Mouse (Mus musculus): Measurements from ENCODE around the gene Nell2.

Gene Nell2

GRCm38 (mm10) chr15:95231171-95231570 lies 297.2 kb downstream of the Nell2 start:
- DNase-seq, result no peak

DNA sequence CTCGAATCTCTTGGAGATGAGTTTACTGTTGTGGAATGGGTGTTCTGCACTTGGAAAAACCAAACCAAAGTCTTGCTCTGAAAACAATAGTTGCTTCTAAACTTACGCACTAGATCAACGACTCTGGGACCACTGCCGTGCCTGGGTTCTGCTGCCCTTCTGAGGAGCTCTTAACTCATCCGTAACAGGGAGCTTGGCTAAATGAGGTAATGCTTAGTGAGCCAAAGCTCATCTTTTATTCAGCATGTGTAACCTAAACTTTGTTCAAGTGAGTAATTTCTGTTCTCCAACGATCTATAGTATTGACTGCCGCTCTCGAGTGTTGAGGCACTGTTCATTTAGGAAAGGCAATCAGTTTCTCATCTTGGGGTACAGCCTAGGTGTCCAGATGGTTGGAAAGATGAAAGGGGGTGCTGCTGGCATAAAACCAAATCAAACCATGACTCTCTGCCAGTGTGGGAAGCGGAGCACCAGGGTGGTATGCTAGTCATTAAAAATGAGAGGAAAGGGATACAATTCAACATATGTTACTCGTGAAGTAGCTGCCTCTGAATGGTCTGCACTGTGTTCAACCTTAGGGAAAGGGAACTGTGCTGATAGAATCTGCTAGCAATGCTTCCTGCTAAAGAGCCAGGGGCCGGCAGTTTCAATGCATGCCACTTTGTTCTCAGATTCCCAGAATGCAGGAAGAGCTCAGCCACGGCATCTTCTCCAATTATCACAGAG lies 311.6 kb downstream of the Nell2 start:
- peak; percentile 41 for DNase-seq

GRCm38 (mm10) chr15:95210551-95210950 lies 317.8 kb downstream of the Nell2 start:
- no peak for DNase-seq

- DNase-seq, result no peak
These were observed 319.2 kb downstream of the Nell2 start for GRCm38 (mm10) chr15:95209186-95209585.

DNA sequence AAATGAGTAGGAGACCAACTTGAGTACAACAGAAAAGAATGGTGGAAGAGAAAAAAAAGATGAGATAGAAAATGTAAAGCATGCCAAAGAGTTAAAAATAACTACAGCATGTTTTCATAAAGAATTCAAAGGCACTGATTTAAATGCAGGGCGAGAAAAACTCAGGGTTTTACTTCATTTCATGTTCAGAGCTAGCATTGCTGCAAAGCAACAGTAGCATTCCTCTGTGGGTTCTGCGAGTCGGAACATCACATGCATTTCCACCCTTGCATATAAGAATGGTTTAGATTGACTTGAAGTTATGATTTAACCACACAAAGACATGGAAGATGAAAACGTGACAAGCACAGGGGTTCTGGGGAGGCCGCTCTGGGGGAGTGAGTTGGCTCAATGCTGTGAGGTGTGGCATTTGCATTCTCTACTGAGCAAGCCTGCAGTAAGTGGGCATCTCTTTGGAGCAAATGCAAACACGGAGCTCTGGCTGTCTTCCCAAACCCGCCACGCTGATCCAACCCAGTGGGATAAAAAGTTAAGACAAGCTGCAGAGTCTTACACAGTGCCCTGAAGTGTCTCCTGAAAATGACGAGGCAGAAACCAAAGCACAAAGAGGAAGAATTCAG lies 334.6 kb downstream of the Nell2 start:
- DNase-seq, result no peak

DNA sequence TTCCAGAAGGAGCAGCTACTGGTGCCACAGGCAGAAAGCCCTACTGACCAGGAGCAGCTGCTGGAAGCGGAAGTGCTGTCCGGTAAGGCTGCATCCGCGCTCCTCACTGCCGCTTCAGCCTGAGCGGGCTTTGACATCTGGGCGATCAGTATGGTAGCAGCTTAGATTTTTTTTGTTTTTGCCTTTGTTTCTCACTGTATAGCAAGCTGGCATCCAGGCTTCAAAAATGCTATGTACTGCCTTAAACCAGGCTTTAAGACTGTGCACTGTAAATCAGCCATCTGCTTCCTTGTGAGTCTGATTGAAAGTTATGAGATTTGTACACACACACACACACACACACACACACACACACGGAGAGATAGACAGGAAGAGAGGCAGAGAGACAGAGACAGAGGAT lies 335.4 kb downstream of the Nell2 start:
- no peak for DNase-seq

- DNase-seq, result no peak
These were observed 342.1 kb downstream of the Nell2 start for GRCm38 (mm10) chr15:95186226-95186625.

DNA sequence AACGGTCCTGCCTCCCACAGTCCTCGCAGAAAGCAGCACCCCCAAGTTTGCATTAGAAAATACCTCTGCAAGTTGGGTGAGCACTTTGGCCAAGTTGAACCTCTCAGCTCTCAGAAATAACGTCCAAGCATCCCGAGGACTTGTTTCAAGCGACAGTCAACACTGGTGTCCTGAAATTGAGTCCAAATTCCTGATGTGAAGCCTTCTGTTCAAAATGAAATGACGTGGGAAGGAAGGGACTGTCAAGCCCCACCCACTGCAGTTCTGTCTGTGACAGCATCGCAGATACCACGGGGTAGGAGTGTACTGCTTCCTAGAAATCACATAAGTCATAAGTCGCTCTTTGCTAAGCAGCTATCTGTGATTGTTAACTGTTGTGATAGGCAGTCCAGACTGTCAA lies 342.9 kb downstream of the Nell2 start:
- DNase-seq, result no peak

DNA sequence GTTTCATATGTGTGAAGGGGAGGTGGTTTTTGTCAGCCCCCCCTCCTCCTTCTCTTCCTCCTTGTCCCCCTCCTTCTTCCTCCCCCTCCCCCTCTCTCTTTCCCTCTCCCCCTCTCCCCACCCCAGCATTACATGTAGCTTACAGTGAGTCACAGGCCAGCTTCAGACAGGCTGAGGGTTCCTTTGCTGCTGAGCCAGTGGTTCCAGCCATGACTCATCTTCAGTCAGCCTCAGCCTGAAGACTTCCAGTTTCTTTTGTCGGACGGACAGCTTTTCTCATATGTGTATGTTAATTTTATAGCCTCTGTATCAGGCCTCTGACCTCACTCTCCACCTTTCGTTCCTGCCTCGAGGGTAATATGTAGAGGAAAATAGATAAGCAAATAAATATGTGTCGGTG lies 344.9 kb downstream of the Nell2 start:
- DNase-seq, result no peak

- peak; percentile 43 for DNase-seq
These were observed 371.5 kb downstream of the Nell2 start for GRCm38 (mm10) chr15:95156828-95157227.

DNA sequence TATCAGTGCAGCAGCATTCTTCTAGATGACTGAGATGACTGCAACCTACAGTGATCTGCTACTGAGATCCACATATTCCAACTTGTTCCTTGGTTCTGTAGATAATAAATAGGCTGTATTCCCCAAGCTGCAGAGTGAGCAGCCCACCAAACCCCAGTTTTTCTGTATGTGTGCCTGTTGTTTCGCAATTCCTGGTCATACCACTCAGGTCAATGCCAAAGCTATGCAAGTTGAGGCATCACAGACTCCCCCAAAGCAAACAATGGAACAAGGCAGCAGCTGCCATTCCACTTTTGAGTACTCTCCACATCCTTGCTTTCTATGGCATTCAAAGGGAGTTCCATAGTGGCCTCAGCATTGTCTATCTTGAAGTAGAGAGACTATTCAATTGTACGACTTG lies 383.2 kb downstream of the Nell2 start:
- no peak for DNase-seq

- no peak for DNase-seq
These were observed 384.2 kb downstream of the Nell2 start for GRCm38 (mm10) chr15:95144131-95144530.

GRCm38 (mm10) chr15:95138709-95139409 lies 389.5 kb downstream of the Nell2 start:
- peak; percentile 12 for DNase-seq

GRCm38 (mm10) chr15:95137018-95137810 lies 391.1 kb downstream of the Nell2 start:
- no peak for DNase-seq

- no peak for DNase-seq
These were observed 392.3 kb downstream of the Nell2 start for GRCm38 (mm10) chr15:95135926-95136609.

- DNase-seq, result no peak
These were observed 397.0 kb downstream of the Nell2 start for GRCm38 (mm10) chr15:95131401-95131800.

- no peak for DNase-seq
These were observed 419.7 kb downstream of the Nell2 start for GRCm38 (mm10) chr15:95108626-95109025.

DNA sequence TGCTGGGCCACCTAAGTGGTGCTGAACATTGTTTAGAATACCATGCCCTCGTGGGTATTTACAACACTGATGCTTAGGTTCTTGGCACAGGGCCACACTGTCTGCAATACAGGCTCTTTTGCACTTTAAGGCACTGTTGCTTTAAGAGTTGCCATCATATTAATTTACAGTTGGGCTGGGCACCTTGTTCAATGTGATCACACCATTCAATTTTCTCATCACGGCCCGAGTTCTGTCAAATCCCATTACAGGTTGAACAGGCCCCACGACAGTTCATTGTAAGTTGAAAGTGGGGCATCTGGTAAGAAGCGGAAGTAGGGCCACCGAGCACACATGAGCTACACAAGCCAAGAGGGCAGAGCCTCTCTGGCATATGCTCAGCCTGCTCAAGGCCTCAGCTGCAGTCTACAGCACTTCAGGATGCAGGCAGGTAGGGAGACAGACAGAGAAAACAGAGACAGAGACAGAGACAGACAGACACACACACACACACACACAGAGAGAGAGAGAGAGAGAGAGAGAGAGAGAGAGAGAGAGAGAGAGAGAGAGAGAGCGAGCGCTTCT lies 421.0 kb downstream of the Nell2 start:
- no peak for DNase-seq

- DNase-seq, result no peak
These were observed 426.8 kb downstream of the Nell2 start for GRCm38 (mm10) chr15:95101522-95101921.

GRCm38 (mm10) chr15:95100133-95100532 lies 428.2 kb downstream of the Nell2 start:
- no peak for DNase-seq

GRCm38 (mm10) chr15:95085962-95086361 lies 442.4 kb downstream of the Nell2 start:
- DNase-seq, result peak; percentile 45

DNA sequence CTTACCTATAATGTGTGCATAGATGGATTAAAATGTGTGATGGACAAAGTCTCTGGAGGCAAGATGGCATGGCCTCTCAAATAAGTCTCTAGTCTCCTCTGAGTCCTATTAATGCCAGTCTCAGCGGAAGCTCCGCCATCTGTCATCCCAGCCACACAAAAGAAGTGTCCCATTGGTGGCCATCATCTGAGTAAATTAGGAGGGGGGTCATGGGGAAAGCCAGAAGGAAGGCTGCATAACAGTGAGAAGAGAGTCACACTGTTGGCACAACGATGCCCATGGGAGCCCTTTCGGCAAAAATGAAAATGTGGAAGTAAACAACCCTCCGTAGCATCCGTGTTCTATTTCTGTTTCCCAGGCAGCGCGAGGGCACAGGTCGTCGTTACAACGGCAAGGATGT lies 446.7 kb downstream of the Nell2 start:
- no peak for DNase-seq

Data from cerebellum, adult 8-10 months (tissue).